Comparison of ENCODE assay signal across 9 mouse cellular contexts in the genomic region with DNA sequence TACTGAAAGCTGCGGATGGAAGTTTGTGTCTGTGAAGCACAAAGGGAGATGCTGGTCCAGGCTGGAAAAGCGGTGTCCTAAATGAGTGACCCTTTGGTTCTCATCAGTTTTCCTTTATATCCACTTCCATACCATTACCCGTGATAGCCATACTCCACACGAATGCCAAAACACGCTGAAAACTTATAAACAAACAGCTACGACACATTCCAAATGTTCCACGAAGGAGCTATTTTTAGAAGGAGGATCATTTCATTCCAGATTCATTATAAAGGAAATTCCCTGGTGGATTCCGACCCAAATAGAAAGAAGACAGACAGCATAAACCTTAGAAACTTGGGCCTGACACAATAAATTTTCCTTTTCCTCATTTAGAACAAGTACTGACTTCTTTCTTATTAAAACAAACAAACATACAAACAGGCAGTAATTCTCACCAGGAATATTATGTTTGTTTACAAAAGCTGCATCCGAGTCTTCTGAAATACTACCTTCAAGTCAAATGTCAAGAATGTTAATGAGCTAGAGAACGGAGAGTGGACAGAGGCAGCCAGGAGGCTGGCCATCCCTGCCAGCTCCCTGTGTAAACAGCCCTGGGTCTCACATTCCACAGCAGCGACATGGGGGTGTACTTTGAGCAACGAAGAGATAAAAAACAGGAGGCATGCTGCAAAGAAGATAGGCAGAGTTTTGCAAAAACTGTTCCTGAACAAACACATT.
DNase-seq lines count a peak whose midpoint lies in the region; ATAC-seq lines count a peak whose summit lies in the region.
"Had no signal": no experiment of that assay in that cellular context is flagged by ENCODE, and none has a peak within 500 bp of the region (broad histone marks: within the 10 kb centered on the region; RNA-seq: fewer than 3 reads in every experiment).

No protein-coding gene starts in this region.

- DNase-seq in ovary, postnatal 36 days (ENCODE audit: low spot score), result peak; percentile 49
- DNase-seq in ovary, postnatal 10 days (ENCODE audit: low spot score), result no peak
- DNase-seq in heart, adult 8-10 months (ENCODE audit: low spot score), result peak; percentile 13
- DNase-seq in kidney, postnatal 10 days, result peak; percentile 56
- DNase-seq in frontal cortex, postnatal 25 days (ENCODE audit: low spot score in 2 of 2), result no peak
- no peak for DNase-seq in urinary bladder, postnatal 36 days (ENCODE audit: low spot score in 2 of 2)
- DNase-seq: gastrocnemius, postnatal 10 days; left cerebral cortex, postnatal 4 days had no signal

- no peak for ATAC-seq in megakaryocyte progenitor cell, adult 5-6 weeks (replicated peaks; ENCODE audit: poor library complexity)

Comparison
In these comparisons a context has a peak if more than half of its experiments do, and no peak if none do; other contexts are left out.
1. DNase-seq: peak in ovary, postnatal 36 days (single experiment), heart, adult 8-10 months (single experiment) and kidney, postnatal 10 days (single experiment); none in ovary, postnatal 10 days (single experiment), frontal cortex, postnatal 25 days (0 of 2) and urinary bladder, postnatal 36 days (0 of 2).